Mouse (Mus musculus) heart, adult 2 months (tissue): ENCODE measurements around the gene Tm9sf3.

Experiments used
- CTCF ChIP-seq: fragments of 200-600 bp; IDR thresholded peaks from 2 replicates; pipeline ENCODE4 v1.8.1; 2022; ENCODE audit warnings: antibody characterized with exemption, mild to moderate bottlenecking, moderate library complexity
- EP300 ChIP-seq: fragments of 200-500 bp; IDR thresholded peaks from 2 replicates; pipeline ENCODE4 v1.6.1; 2011; ENCODE audit warnings: low read depth, low read length, control low read depth; ENCODE audit not compliant: insufficient read depth
- POLR2A ChIP-seq: fragments of 200-500 bp; IDR thresholded peaks from 2 replicates; pipeline ENCODE4 v1.6.1; 2011; ENCODE audit warnings: mild to moderate bottlenecking, low read depth, low read length, control low read depth; ENCODE audit not compliant: insufficient read depth

GRCm38 (mm10) chr19:41246271-41246670 lies 17.5 kb downstream of the Tm9sf3 start:
- TF ChIP-seq EP300 (no peak), POLR2A (no peak), CTCF (no peak)
